Mouse (Mus musculus): ENCODE measurements around the gene Gm5868. TPM values are rescaled to one million over a fixed set of nuclear protein-coding genes. Genes with fewer than 3 reads are reported as not detected.

Gene Gm5868
- polyA plus RNA-seq, 1 experiment from 2014 or later: 0.39 TPM

- Histone ChIP-seq H3K9me3 (ENCODE audit: control insufficient read depth, low read length) (no peaks in the 10 kb centered on the region), H3K4me1 (ENCODE audit: control insufficient read depth, insufficient read depth, low read length) (peaks cover 6% of the 10 kb centered on the region; the same call in 1 of the 2 replicates), H3K4me3 (ENCODE audit: low read length) (peak within 1 kb of the TSS; percentile 93), H3K27me3 (ENCODE audit: control insufficient read depth, insufficient read depth, low read length) (no peaks in the 10 kb centered on the region), H3K4me2 (replicated peaks; ENCODE audit: low read depth, low read length) (peak within 1 kb of the TSS; percentile 84), H3K27ac (ENCODE audit: low read depth, low read length) (peak within 1 kb of the TSS; percentile 55; the same call in 1 of the 2 replicates), H3K36me3 (ENCODE audit: control insufficient read depth, insufficient read depth, low read length) (peaks cover 6% of the 10 kb centered on the region; the same call in 1 of the 2 replicates), H3K9ac (ENCODE audit: low read depth, low read length) (peak within 1 kb of the TSS; percentile 88)
- ATAC-seq (ENCODE audit: low FRiP score, low TSS enrichment): peak; percentile 96
- WGBS: 0% methylated on average over 42 of the region's 42 CpGs
Observed at GRCm38 (mm10) chr5:72559544-72560049, 27.8 kb downstream of the Gm5868 start, which contains the start of gene Nfxl1. Nfxl1 (minus strand) TSS chr5:72559684.

GRCm38 (mm10) chr5:72558716-72559526 lies 28.4 kb downstream of the Gm5868 start:
- Histone ChIP-seq H3K27ac (ENCODE audit: low read depth, low read length) (peak overlapping the region; percentile 55; the same call in 1 of the 2 replicates), H3K9me3 (ENCODE audit: control insufficient read depth, low read length) (no peaks in the 10 kb centered on the region), H3K4me3 (ENCODE audit: low read length) (peak overlapping the region; percentile 93), H3K9ac (ENCODE audit: low read depth, low read length) (peak overlapping the region; percentile 88), H3K4me2 (replicated peaks; ENCODE audit: low read depth, low read length) (peak overlapping the region; percentile 84), H3K27me3 (ENCODE audit: control insufficient read depth, insufficient read depth, low read length) (no peaks in the 10 kb centered on the region), H3K36me3 (ENCODE audit: control insufficient read depth, insufficient read depth, low read length) (peaks cover 13% of the 10 kb centered on the region; the same call in 1 of the 2 replicates), H3K4me1 (ENCODE audit: control insufficient read depth, insufficient read depth, low read length) (peaks cover 6% of the 10 kb centered on the region; the same call in 1 of the 2 replicates)
- under 1% methylated on average over 57 of the region's 57 CpGs for WGBS
- peak; percentile 81 for ATAC-seq (ENCODE audit: low FRiP score, low TSS enrichment)

GRCm38 (mm10) chr5:72556245-72556644 lies 31.1 kb downstream of the Gm5868 start:
- Histone ChIP-seq H3K9ac (ENCODE audit: low read depth, low read length) (no peak overlapping the region), H3K36me3 (ENCODE audit: control insufficient read depth, insufficient read depth, low read length) (peaks cover 25% of the 10 kb centered on the region; the same call in 1 of the 2 replicates), H3K4me1 (ENCODE audit: control insufficient read depth, insufficient read depth, low read length) (peaks cover 6% of the 10 kb centered on the region; the same call in 1 of the 2 replicates), H3K27ac (ENCODE audit: low read depth, low read length) (no peak overlapping the region), H3K27me3 (ENCODE audit: control insufficient read depth, insufficient read depth, low read length) (no peaks in the 10 kb centered on the region), H3K9me3 (ENCODE audit: control insufficient read depth, low read length) (no peaks in the 10 kb centered on the region), H3K4me3 (ENCODE audit: low read length) (no peak overlapping the region), H3K4me2 (replicated peaks; ENCODE audit: low read depth, low read length) (no peak overlapping the region)
- WGBS: 59% methylated on average over 3 of the region's 3 CpGs
- no peak for ATAC-seq (ENCODE audit: low FRiP score, low TSS enrichment)

GRCm38 (mm10) chr5:72551209-72551608 lies 36.1 kb downstream of the Gm5868 start:
- Histone ChIP-seq H3K27me3 (ENCODE audit: control insufficient read depth, insufficient read depth, low read length) (no peaks in the 10 kb centered on the region), H3K27ac (ENCODE audit: low read depth, low read length) (no peak overlapping the region), H3K9me3 (ENCODE audit: control insufficient read depth, low read length) (no peaks in the 10 kb centered on the region), H3K9ac (ENCODE audit: low read depth, low read length) (no peak overlapping the region), H3K36me3 (ENCODE audit: control insufficient read depth, insufficient read depth, low read length) (peaks cover 39% of the 10 kb centered on the region; the same call in 1 of the 2 replicates), H3K4me3 (ENCODE audit: low read length) (no peak overlapping the region), H3K4me2 (replicated peaks; ENCODE audit: low read depth, low read length) (no peak overlapping the region), H3K4me1 (ENCODE audit: control insufficient read depth, insufficient read depth, low read length) (no peaks in the 10 kb centered on the region)
- 88% methylated on average over 3 of the region's 3 CpGs for WGBS
- no peak for ATAC-seq (ENCODE audit: low FRiP score, low TSS enrichment)

Other genes starting within 250 kb of the Gm5868 start
- gene Corin, start 83.1 kb downstream of the Gm5868 start, polyA plus RNA-seq (2014; fragmentation: Nextera tagmentation; extraction: Ambion mirVana): 1.8 and 3.5 TPM in 2 replicates
- gene Nfxl1, start 27.9 kb downstream of the Gm5868 start, polyA plus RNA-seq (2014; fragmentation: Nextera tagmentation; extraction: Ambion mirVana): 17.0 and 31.0 TPM in 2 replicates
- gene Zar1, start 6.3 kb downstream of the Gm5868 start, polyA plus RNA-seq (2014; fragmentation: Nextera tagmentation; extraction: Ambion mirVana): 0.36 and 0.45 TPM in 2 replicates
- gene Cnga1, start 56.7 kb upstream of the Gm5868 start, polyA plus RNA-seq (2014; fragmentation: Nextera tagmentation; extraction: Ambion mirVana): not detected in 2 replicates
- 1.4 and 1.9 TPM in 2 replicates for gene Nipal1, start 60.2 kb upstream of the Gm5868 start, polyA plus RNA-seq (2014; fragmentation: Nextera tagmentation; extraction: Ambion mirVana)
- gene Txk, start 165.2 kb upstream of the Gm5868 start, polyA plus RNA-seq (2014; fragmentation: Nextera tagmentation; extraction: Ambion mirVana): 0.26 TPM in 1 of 2 replicates, not detected in the other

Measured in kidney, embryonic 14.5 days (tissue).